Mouse (Mus musculus) left cerebral cortex, postnatal 10 days (tissue): ENCODE data around the gene Pknox2. TPM values are rescaled to one million over a fixed set of nuclear protein-coding genes. Genes with fewer than 3 reads are reported as not detected.
A peak's percentile ranks its signal among the peaks of the same experiment; 100 is the strongest.

Experiments used
- DNase-seq, 2 experiments: peaks; one replicate each; pipeline ENCODE4 v3.0.0; 2021 to 2022; ENCODE audit warnings: low spot score in 2 of 2, mixed read lengths in 1 of 2; ENCODE audit errors: extremely low spot score in 1 of 2
- intact Hi-C: fragments of 180-260 bp; cut with DNase I; formaldehyde crosslinking; loops from one replicate; pipeline ENCODE4 v1.15.1; 2025
- total RNA-seq, 2 experiments: library from RNA; stranded (reverse); gene quantifications; 2 replicates each; pipeline ENCODE4 v1.2.3; 2021

Pknox2 gene
- total RNA-seq, 2 experiments from 2014 or later = 72.9 to 75.7 TPM

GRCm38 (mm10) chr9:37115820-37116219, 31.4 kb downstream of the Pknox2 start:
- no peak for DNase-seq
- intact Hi-C loops = no loop called here

- intact Hi-C loops = no loop called here
- DNase-seq = no peak
These were observed 32.6 kb downstream of the Pknox2 start for GRCm38 (mm10) chr9:37114286-37115267.

- DNase-seq = no peak
- intact Hi-C loops = no loop called here
These were observed 39.7 kb downstream of the Pknox2 start for GRCm38 (mm10) chr9:37107546-37107945.

GRCm38 (mm10) chr9:37106808-37107207, 40.4 kb downstream of the Pknox2 start:
- intact Hi-C loops = no loop called here

GRCm38 (mm10) chr9:37104249-37104648, 43.0 kb downstream of the Pknox2 start:
- no peak for DNase-seq
- intact Hi-C loops = no loop called here

More at GRCm38 (mm10) chr9:37106808-37107207, 40.4 kb downstream of the Pknox2 start:
- DNase-seq = no peak

GRCm38 (mm10) chr9:37103778-37104177, 43.4 kb downstream of the Pknox2 start:
- DNase-seq = no peak
- intact Hi-C loops = no loop called here

- intact Hi-C loops = no loop called here
- no peak for DNase-seq
These were observed 45.9 kb downstream of the Pknox2 start for GRCm38 (mm10) chr9:37101059-37101940.

GRCm38 (mm10) chr9:37099595-37099994, 47.6 kb downstream of the Pknox2 start:
- intact Hi-C loops = no loop called here
- no peak for DNase-seq

GRCm38 (mm10) chr9:37098600-37098999, 48.6 kb downstream of the Pknox2 start:
- DNase-seq = no peak
- intact Hi-C loops = no loop called here

GRCm38 (mm10) chr9:37094230-37094990, 52.8 kb downstream of the Pknox2 start:
- DNase-seq = no peak
- intact Hi-C loops = no loop called here

GRCm38 (mm10) chr9:37093086-37093485, 54.1 kb downstream of the Pknox2 start:
- intact Hi-C loops = no loop called here
- peak in 1 of 2 experiments; percentile 37 for DNase-seq

GRCm38 (mm10) chr9:37089894-37090652, 57.1 kb downstream of the Pknox2 start:
- no peak for DNase-seq
- intact Hi-C loops = no loop called here

- DNase-seq = no peak
These were observed 61.8 kb downstream of the Pknox2 start for GRCm38 (mm10) chr9:37085370-37085769.

GRCm38 (mm10) chr9:37082246-37082645, 65.0 kb downstream of the Pknox2 start:
- intact Hi-C loops = no loop called here
- DNase-seq = no peak

More at GRCm38 (mm10) chr9:37085370-37085769, 61.8 kb downstream of the Pknox2 start:
- intact Hi-C loops = no loop called here

GRCm38 (mm10) chr9:37080309-37080708, 66.9 kb downstream of the Pknox2 start:
- intact Hi-C loops = no loop called here
- no peak for DNase-seq

- intact Hi-C loops = no loop called here
- DNase-seq = no peak
These were observed 70.2 kb downstream of the Pknox2 start for GRCm38 (mm10) chr9:37077063-37077418.

- no peak for DNase-seq
- intact Hi-C loops = no loop called here
These were observed 70.7 kb downstream of the Pknox2 start for GRCm38 (mm10) chr9:37076386-37077062.

GRCm38 (mm10) chr9:37075903-37076302, 71.3 kb downstream of the Pknox2 start:
- DNase-seq = no peak
- intact Hi-C loops = no loop called here
